Mouse (Mus musculus): ENCODE measurements around the gene Ptcd1. TPM values are rescaled to one million over a fixed set of nuclear protein-coding genes. Genes with fewer than 3 reads are reported as not detected.

Gene Ptcd1
- total and polyA plus RNA-seq, 3 experiments = 11.4 to 13.9 (median 11.7) TPM

DNA sequence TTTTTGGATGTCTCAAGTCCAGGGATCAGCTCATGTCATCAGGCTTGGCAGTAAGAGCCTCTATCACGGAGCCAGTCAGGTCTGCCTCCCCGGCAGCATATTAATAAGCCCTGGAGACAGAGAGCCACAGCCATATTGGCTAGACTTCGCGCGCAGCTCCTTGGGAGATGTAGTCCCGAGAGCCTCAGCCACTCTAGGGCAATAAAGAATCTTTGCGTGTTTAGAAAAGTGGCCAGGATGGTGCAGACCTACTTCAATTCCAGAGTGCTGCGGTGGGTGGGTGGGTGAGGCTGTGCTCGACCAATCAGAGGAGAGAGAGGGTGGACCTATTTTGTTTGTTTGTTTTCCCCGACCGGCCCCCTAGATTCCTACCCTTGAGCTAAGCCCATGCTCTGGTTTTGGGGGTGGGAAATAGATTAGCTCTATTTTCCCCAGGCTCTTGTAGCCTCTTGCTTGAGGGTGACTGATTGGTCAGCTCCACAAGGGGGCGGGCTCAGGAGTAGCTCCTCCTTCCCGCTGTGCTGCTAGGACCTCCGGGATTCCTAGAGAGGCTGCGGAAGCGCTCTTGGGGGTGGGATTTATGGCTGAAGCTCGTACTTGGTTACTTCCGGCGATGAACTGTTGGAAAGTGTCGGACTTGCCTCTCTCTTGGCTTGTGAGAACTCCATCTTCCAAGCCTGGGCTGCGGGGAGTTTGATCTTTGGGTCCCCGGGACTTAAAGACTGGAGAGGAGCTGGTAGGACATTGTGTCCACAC, 37.2 kb upstream of the Ptcd1 start, which contains the start of gene Zkscan5:
TSS of gene Zkscan5 (plus strand) at position 627 of the 756 bp plus-strand sequence.
- dilution Hi-C loops (cut with MboI; ENCODE audit: extremely low pct_ligation_motif_present, extremely low pct_unique_long_range_greater_than_20kb, low sequenced_read_pairs) (no loop called here), in situ Hi-C loops (cut with MboI; ENCODE audit: low pct_ligation_motif_present, low pct_unique_long_range_greater_than_20kb, low sequenced_read_pairs) (no loop called here)
- peak within 1 kb of the TSS; percentile 65 to 80 (median 66) for H3K4me3 ChIP-seq (replicated peaks in 1 of 3; ENCODE audit: low read depth in 2 of 3, low read length in 2 of 3, poor library complexity in 1 of 3)
- peaks cover 10 to 14% of the 10 kb centered on the region in 2 experiments for H3K36me3 ChIP-seq (replicated peaks in 1 of 2; ENCODE audit: control insufficient read depth in 1 of 2, insufficient read depth in 1 of 2, low read length in 1 of 2)
- no peaks in the 10 kb centered on the region for H3K27me3 ChIP-seq (replicated peaks)
- H3K4me2 ChIP-seq (ENCODE audit: insufficient read depth, low read depth, poor library complexity, severe bottlenecking) = peak within 1 kb of the TSS; percentile 65
- H3K27ac ChIP-seq (ENCODE audit: insufficient read depth, low read depth) = peak within 1 kb of the TSS; percentile 41
- no peaks in the 10 kb centered on the region for H3K9me3 ChIP-seq (replicated peaks; ENCODE audit: low read length)
- H3K79me2 ChIP-seq (replicated peaks; ENCODE audit: control insufficient read depth, extremely low read depth, insufficient read depth, poor library complexity, severe bottlenecking) = peaks cover 20% of the 10 kb centered on the region
- peak; percentile 99 for DNase-seq (ENCODE audit: extremely low read depth)
- peaks cover 3 to 35% of the 10 kb centered on the region in 2 experiments; a peak in 3 of 4 replicates for H3K4me1 ChIP-seq (ENCODE audit: control insufficient read depth in 1 of 2, insufficient read depth in 2 of 2)
- TF ChIP-seq KAT2A (IDR thresholded peaks at IDR 0.05; ENCODE audit: insufficient replicate concordance, low read length) (peak; percentile 79; the same call in 1 of the 2 replicates), RCOR1 (conservative IDR thresholded peaks at IDR 0.05; ENCODE audit: low read depth, low read length) (no peak), ZMIZ1 (IDR thresholded peaks at IDR 0.05; ENCODE audit: low read depth, low read length) (peak; percentile 68; the same call in 1 of the 2 replicates), MXI1 (IDR thresholded peaks at IDR 0.05; ENCODE audit: low read depth, low read length) (peak; percentile 77), E2F4 (IDR thresholded peaks at IDR 0.05; ENCODE audit: insufficient replicate concordance, low read depth, low read length) (peak; percentile 19; the same call in 1 of the 2 replicates), PAX5 (IDR thresholded peaks at IDR 0.05; ENCODE audit: low read length) (no peak), ELF1 (IDR thresholded peaks at IDR 0.05; ENCODE audit: low read depth, low read length) (peak; percentile 91), ZNF384 (IDR thresholded peaks at IDR 0.05; ENCODE audit: low read depth, low read length) (no peak), ZKSCAN1 (IDR thresholded peaks at IDR 0.05; ENCODE audit: borderline replicate concordance, low read depth, low read length) (no peak), ETS1 (conservative IDR thresholded peaks at IDR 0.05; ENCODE audit: low read depth, low read length) (no peak; the same call in 1 of the 2 replicates), USF1 (IDR thresholded peaks at IDR 0.05; ENCODE audit: low read depth, low read length) (no peak), CHD1 (IDR thresholded peaks at IDR 0.05; ENCODE audit: low read depth, low read length) (no peak), MEF2A (IDR thresholded peaks at IDR 0.05; ENCODE audit: borderline replicate concordance, low read depth, low read length) (peak; percentile 58; the same call in 1 of the 2 replicates), MAX (IDR thresholded peaks at IDR 0.05; ENCODE audit: low read length) (no peak), USF2 (conservative IDR thresholded peaks at IDR 0.05; ENCODE audit: low read depth, low read length) (no peak), HCFC1 (IDR thresholded peaks at IDR 0.05; ENCODE audit: low read depth, low read length) (peak; percentile 84), EP300 (IDR thresholded peaks at IDR 0.05; ENCODE audit: low read length) (no peak), IRF4 (IDR thresholded peaks at IDR 0.05; ENCODE audit: low read depth, low read length) (peak; percentile 45; the same call in 1 of the 2 replicates), BHLHE40 (IDR thresholded peaks at IDR 0.05; ENCODE audit: low read depth, low read length) (0 out of 2 replicates have a peak, but pooled peaks have one; percentile 16), POLR2AphosphoS2 (IDR thresholded peaks at IDR 0.05; ENCODE audit: low read depth, low read length) (no peak), TBP (conservative IDR thresholded peaks at IDR 0.05; ENCODE audit: low read depth, low read length) (peak; percentile 89; the same call in 1 of the 2 replicates), SIN3A (IDR thresholded peaks at IDR 0.05; ENCODE audit: low read length) (peak; percentile 92), MYC (IDR thresholded peaks at IDR 0.05; ENCODE audit: low read depth, low read length) (no peak; the same call in 1 of the 2 replicates), JUND (conservative IDR thresholded peaks at IDR 0.05; ENCODE audit: low read depth, low read length) (peak; percentile 30; the same call in 1 of the 2 replicates), RAD21 (IDR thresholded peaks at IDR 0.05; ENCODE audit: low read depth, low read length) (no peak), MAFK (IDR thresholded peaks at IDR 0.05; ENCODE audit: insufficient replicate concordance, low read length) (no peak), NRF1 (IDR thresholded peaks at IDR 0.05; ENCODE audit: low read depth, low read length) (peak; percentile 13; the same call in 1 of the 2 replicates), POLR2A (IDR thresholded peaks at IDR 0.05; ENCODE audit: low read depth, low read length) (peak; percentile 80), GABPA (IDR thresholded peaks at IDR 0.05; ENCODE audit: insufficient replicate concordance, low read depth, low read length) (peak; percentile 76; the same call in 1 of the 2 replicates), SMC3 (IDR thresholded peaks at IDR 0.05; ENCODE audit: low read depth, low read length) (no peak), CHD2 (IDR thresholded peaks at IDR 0.05; ENCODE audit: low read length) (peak; percentile 54), CTCF (conservative IDR thresholded peaks at IDR 0.05 in 1 of 2, IDR thresholded peaks at IDR 0.05 in 1 of 2; ENCODE audit: low read depth in 2 of 2, low read length in 2 of 2) (no peak), UBTF (IDR thresholded peaks at IDR 0.05; ENCODE audit: low read depth, low read length) (no peak), TCF12 (IDR thresholded peaks at IDR 0.05; ENCODE audit: low read depth, low read length) (peak; percentile 45; the same call in 1 of the 2 replicates), ZC3H11A (IDR thresholded peaks at IDR 0.05; ENCODE audit: low read depth, low read length) (no peak), JUN (IDR thresholded peaks at IDR 0.05; ENCODE audit: insufficient read depth, low read depth, low read length) (no peak), NELFE (IDR thresholded peaks at IDR 0.05; ENCODE audit: low read depth, low read length) (peak; percentile 75), MAZ (IDR thresholded peaks at IDR 0.05; ENCODE audit: low read depth, low read length) (peak; percentile 35; the same call in 1 of the 2 replicates)
- H3K9ac ChIP-seq (ENCODE audit: insufficient read depth, low read depth) = peak within 1 kb of the TSS; percentile 85

Data from CH12.LX (cell line).